Mouse (Mus musculus) adrenal gland, postnatal 14 days (tissue): ENCODE measurements around the gene Nipbl. TPM values are rescaled to one million over a fixed set of nuclear protein-coding genes. Genes with fewer than 3 reads are reported as not detected.

Source experiments
- DNase-seq: peaks from one replicate; pipeline ENCODE4 v3.0.0; 2021; ENCODE audit warnings: mixed read lengths
- total RNA-seq: library from RNA; stranded (reverse); gene quantifications from 2 replicates; pipeline ENCODE4 v1.2.3, GENCODE M21; 2021

Nipbl gene
- total RNA-seq, 1 experiment from 2014 or later = 50.3 TPM

- DNase-seq = no peak
These were observed 153.0 kb downstream of the Nipbl start for GRCm38 (mm10) chr15:8291251-8291650.

DNA sequence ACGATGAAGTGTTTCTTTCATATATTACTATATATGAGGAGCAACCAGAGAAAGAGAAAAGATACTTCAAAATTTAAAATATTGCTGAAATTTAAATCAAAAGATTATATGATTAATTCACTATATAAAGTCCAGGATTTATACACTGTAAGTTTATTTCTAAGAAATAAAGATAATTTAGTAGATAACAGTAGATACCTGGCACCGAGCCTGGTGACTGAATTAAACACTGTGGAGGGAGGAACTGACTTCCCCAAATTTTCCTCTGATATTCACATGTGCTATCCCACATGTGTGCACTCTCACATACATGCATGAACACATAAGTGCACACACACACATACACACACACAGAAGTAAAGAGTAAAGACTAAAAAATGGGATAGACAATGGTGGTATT, 162.1 kb downstream of the Nipbl start:
- DNase-seq = no peak

GRCm38 (mm10) chr15:8281701-8282100, 162.6 kb downstream of the Nipbl start:
- DNase-seq = no peak

DNA sequence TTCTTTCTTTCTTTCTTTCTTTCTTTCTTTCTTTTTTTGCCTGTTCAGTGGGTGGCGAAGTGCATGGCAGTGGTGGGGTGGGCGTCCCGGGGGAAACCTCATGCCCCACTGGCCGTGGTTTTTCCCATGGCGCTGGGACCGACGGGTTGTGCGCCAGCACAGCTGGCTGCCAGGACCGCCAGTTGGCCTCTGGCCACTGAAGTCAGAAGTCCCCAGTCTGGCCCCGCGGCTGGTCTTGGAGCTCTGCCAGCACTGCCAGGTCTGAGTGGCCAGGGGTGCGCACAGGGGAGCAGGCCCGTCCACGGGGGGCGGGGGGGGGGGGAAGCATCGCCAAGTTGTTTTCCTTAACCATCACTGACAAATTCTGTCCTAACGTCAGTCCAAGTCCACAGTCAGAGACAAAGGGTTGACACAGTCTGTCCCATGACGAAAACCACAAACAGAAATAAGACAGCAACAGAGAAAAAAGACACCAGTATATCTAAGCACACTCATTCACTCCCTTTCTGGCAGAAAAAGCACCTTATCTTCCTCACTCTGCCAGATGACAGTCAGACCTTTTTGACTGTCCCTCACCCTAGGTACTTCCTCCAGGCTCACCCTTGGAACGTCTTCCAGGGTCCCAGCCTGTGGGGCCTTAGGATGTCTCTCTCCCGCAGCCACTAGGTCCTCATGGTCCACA, 164.2 kb downstream of the Nipbl start:
- peak; percentile 86 for DNase-seq

DNA sequence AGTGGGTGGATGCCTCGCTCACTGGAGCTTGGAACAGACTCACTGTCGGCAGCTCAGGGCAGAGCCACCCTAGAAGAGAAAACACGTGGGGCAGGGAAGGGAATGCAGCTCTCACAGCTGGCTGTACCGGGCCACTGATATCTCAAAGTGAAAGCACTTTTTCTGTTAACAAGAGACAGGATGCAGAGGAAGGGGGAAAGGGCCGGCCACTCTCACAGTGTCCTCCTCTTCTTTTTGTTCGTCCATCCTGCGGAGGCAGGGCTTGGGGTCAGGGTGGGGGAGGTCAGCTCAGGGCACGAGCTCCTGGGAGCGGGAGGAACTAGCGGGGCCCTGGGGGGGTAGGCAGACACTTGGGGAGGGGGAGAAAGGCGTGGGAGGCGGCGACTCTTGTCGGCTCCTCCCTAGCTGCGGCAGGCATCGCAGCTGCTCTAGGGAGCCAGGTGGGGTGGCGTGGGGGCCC, 164.9 kb downstream of the Nipbl start:
- DNase-seq = peak; percentile 53

DNA sequence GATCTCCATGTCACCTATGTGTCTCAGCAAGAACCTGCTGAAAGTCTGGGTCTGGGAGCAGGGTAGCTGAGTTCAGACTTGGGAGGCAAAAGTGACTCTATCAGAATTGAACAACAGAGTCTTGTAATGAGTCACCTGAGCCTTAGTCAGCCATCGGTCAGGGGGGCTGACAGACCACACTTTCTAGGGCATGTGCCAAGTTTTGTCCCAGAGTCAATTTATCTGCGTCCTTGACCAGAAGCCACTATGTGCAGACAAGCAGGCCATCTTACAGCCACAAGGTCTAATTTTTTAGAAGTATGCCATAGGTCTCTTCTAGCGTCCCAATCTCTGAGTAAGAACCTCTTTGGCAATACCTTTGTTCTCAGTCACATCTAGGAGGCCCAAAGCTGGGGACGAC, 166.3 kb downstream of the Nipbl start:
- peak; percentile 61 for DNase-seq

GRCm38 (mm10) chr15:8271952-8272351, 172.3 kb downstream of the Nipbl start:
- DNase-seq = no peak

- no peak for DNase-seq
These were observed 176.0 kb downstream of the Nipbl start for GRCm38 (mm10) chr15:8268231-8268630.

DNA sequence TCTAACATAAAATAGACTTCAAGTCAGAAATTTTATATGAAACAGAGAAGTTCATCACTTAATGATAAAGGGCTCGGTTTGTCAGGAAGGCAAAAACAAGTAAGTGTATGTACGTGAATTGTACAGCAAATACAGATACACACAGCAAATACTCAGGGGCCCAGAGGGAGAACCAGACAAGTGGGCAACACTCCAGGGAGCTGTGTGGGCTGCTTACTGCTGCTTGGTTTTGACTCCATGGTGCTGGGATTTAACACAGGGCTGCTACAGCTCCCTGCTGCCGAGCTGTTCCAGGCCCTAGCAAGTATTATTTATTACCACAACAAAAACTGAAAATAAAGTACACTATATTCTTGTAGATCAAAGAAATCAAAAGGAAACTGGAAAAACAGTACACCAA, 177.1 kb downstream of the Nipbl start:
- no peak for DNase-seq

DNA sequence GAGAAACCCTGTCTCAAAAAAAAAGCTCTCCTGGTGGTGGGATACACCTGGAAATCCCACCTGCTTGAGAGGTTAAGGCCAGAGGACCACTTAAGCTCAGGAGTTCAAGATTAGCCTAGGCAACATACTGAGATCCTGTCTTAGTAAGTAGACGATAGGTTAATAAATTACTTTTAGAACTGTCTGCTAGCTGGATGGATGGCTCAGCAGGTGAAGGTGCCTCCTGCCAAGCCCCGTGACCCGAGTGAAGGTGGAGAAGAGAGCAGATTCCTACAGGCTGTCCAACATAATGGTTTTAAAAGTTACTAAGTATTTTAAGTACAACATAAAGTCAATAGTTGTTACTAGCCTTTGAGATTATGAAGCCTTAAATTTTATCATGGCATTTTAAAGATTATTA, 178.3 kb downstream of the Nipbl start:
- DNase-seq = no peak

Other genes with a start within 250 kb of the Nipbl start
- not detected in 2 replicates for gene Gm2310, start 75.5 kb upstream of the Nipbl start, total RNA-seq